Mouse (Mus musculus): ENCODE results near the gene Abraxas1. TPM values are rescaled to one million over a fixed set of nuclear protein-coding genes. Genes with fewer than 3 reads are reported as not detected.
A peak's percentile ranks its signal among the peaks of the same experiment; 100 is the strongest.

Gene Abraxas1
- polyA plus RNA-seq, 1 experiment from 2014 or later: 11.4 TPM

GRCm38 (mm10) chr5:100845848-100846598 is 25.3 kb upstream of the Abraxas1 start:
- TF ChIP-seq CTCF (IDR thresholded peaks at IDR 0.05): no peak
- no peak for TF ChIP-seq EP300 (IDR thresholded peaks at IDR 0.05)
- Histone ChIP-seq H3K4me3 (ENCODE audit: low read depth, low read length) (peak overlapping the region; percentile 63), H3K4me1 (ENCODE audit: insufficient read depth, low read depth, low read length) (no peaks in the 10 kb centered on the region), H3K27me3 (replicated peaks; ENCODE audit: insufficient read depth, low read length) (peaks cover 12% of the 10 kb centered on the region), H3K9me3 (ENCODE audit: low read length) (no peaks in the 10 kb centered on the region), H3K4me2 (replicated peaks; ENCODE audit: low read depth, low read length) (peak overlapping the region; percentile 96), H3K36me3 (ENCODE audit: insufficient read depth, low read length) (no peaks in the 10 kb centered on the region), H3K9ac (replicated peaks; ENCODE audit: low read depth) (peak overlapping the region; percentile 43), H3K27ac (ENCODE audit: low read length) (peak overlapping the region; percentile 11; the same call in 1 of the 2 replicates)
- peak; percentile 93 for ATAC-seq
- WGBS: under 1% methylated on average over 47 of the region's 52 CpGs
- peak; percentile 82 for DNase-seq (ENCODE audit: low spot score)

- WGBS: 1% methylated on average over 16 of the region's 16 CpGs
- ATAC-seq: peak; percentile 13; the same call in 1 of the 2 replicates
- DNase-seq (ENCODE audit: low spot score): peak; percentile 33
- H3K36me3 ChIP-seq (ENCODE audit: insufficient read depth, low read length): no peaks in the 10 kb centered on the region
- H3K4me2 ChIP-seq (replicated peaks; ENCODE audit: low read depth, low read length): peak within 1 kb of the TSS; percentile 96
- H3K4me3 ChIP-seq (ENCODE audit: low read depth, low read length): peak within 1 kb of the TSS; percentile 63
- H3K27me3 ChIP-seq (replicated peaks; ENCODE audit: insufficient read depth, low read length): peaks cover 12% of the 10 kb centered on the region
- TF ChIP-seq CTCF (IDR thresholded peaks at IDR 0.05) (no peak), EP300 (IDR thresholded peaks at IDR 0.05) (no peak)
- H3K9me3 ChIP-seq (ENCODE audit: low read length): no peaks in the 10 kb centered on the region
- H3K27ac ChIP-seq (ENCODE audit: low read length): peak within 1 kb of the TSS; percentile 11; the same call in 1 of the 2 replicates
- H3K9ac ChIP-seq (replicated peaks; ENCODE audit: low read depth): peak within 1 kb of the TSS; percentile 43
- no peaks in the 10 kb centered on the region for H3K4me1 ChIP-seq (ENCODE audit: insufficient read depth, low read depth, low read length)
Observed at GRCm38 (mm10) chr5:100845485-100845847, 24.7 kb upstream of the Abraxas1 start, which contains the start of gene Gpat3. Gene Gpat3 (plus strand): TSS chr5:100845713.

- peaks cover 12% of the 10 kb centered on the region for H3K27me3 ChIP-seq (replicated peaks; ENCODE audit: insufficient read depth, low read length)
- DNase-seq (ENCODE audit: low spot score) (no peak), ATAC-seq (no peak)
- H3K36me3 ChIP-seq (ENCODE audit: insufficient read depth, low read length): no peaks in the 10 kb centered on the region
- no peaks in the 10 kb centered on the region for H3K4me1 ChIP-seq (ENCODE audit: insufficient read depth, low read depth, low read length)
- 38% methylated on average over 3 of the region's 3 CpGs for WGBS
- no peak overlapping the region for H3K4me2 ChIP-seq (replicated peaks; ENCODE audit: low read depth, low read length)
- no peak overlapping the region for H3K9ac ChIP-seq (replicated peaks; ENCODE audit: low read depth)
- H3K4me3 ChIP-seq (ENCODE audit: low read depth, low read length): no peak overlapping the region
- H3K9me3 ChIP-seq (ENCODE audit: low read length): no peaks in the 10 kb centered on the region
- TF ChIP-seq CTCF (IDR thresholded peaks at IDR 0.05) (no peak), EP300 (IDR thresholded peaks at IDR 0.05) (no peak)
- H3K27ac ChIP-seq (ENCODE audit: low read length): no peak overlapping the region
Observed at GRCm38 (mm10) chr5:100844485-100844884, 23.7 kb upstream of the Abraxas1 start.

GRCm38 (mm10) chr5:100837907-100838306 is 17.1 kb upstream of the Abraxas1 start:
- ATAC-seq: no peak
- H3K27ac ChIP-seq (ENCODE audit: low read length): no peak overlapping the region

GRCm38 (mm10) chr5:100835862-100836538 is 15.2 kb upstream of the Abraxas1 start:
- 29% methylated on average over 9 of the region's 9 CpGs for WGBS
- H3K4me2 ChIP-seq (replicated peaks; ENCODE audit: low read depth, low read length): no peak overlapping the region

More at GRCm38 (mm10) chr5:100837907-100838306, 17.1 kb upstream of the Abraxas1 start:
- TF ChIP-seq EP300 (IDR thresholded peaks at IDR 0.05) (no peak), CTCF (IDR thresholded peaks at IDR 0.05) (no peak)
- no peak for DNase-seq (ENCODE audit: low spot score)
- H3K9me3 ChIP-seq (ENCODE audit: low read length): no peaks in the 10 kb centered on the region
- no peak overlapping the region for H3K4me2 ChIP-seq (replicated peaks; ENCODE audit: low read depth, low read length)
- 74% methylated on average over 7 of the region's 7 CpGs for WGBS
- no peak overlapping the region for H3K4me3 ChIP-seq (ENCODE audit: low read depth, low read length)
- H3K9ac ChIP-seq (replicated peaks; ENCODE audit: low read depth): no peak overlapping the region
- H3K27me3 ChIP-seq (replicated peaks; ENCODE audit: insufficient read depth, low read length): no peaks in the 10 kb centered on the region
- no peaks in the 10 kb centered on the region for H3K4me1 ChIP-seq (ENCODE audit: insufficient read depth, low read depth, low read length)
- no peaks in the 10 kb centered on the region for H3K36me3 ChIP-seq (ENCODE audit: insufficient read depth, low read length)

GRCm38 (mm10) chr5:100833841-100834240 is 13.1 kb upstream of the Abraxas1 start:
- no peak for DNase-seq (ENCODE audit: low spot score)
- Histone ChIP-seq H3K4me2 (replicated peaks; ENCODE audit: low read depth, low read length) (no peak overlapping the region), H3K9ac (replicated peaks; ENCODE audit: low read depth) (no peak overlapping the region), H3K36me3 (ENCODE audit: insufficient read depth, low read length) (no peaks in the 10 kb centered on the region), H3K4me3 (ENCODE audit: low read depth, low read length) (no peak overlapping the region), H3K4me1 (ENCODE audit: insufficient read depth, low read depth, low read length) (no peaks in the 10 kb centered on the region), H3K27ac (ENCODE audit: low read length) (no peak overlapping the region), H3K9me3 (ENCODE audit: low read length) (no peaks in the 10 kb centered on the region), H3K27me3 (replicated peaks; ENCODE audit: insufficient read depth, low read length) (no peaks in the 10 kb centered on the region)
- 76% methylated on average over 2 of the region's 2 CpGs for WGBS
- TF ChIP-seq EP300 (IDR thresholded peaks at IDR 0.05) (no peak), CTCF (IDR thresholded peaks at IDR 0.05) (no peak)
- no peak for ATAC-seq

More at GRCm38 (mm10) chr5:100835862-100836538, 15.2 kb upstream of the Abraxas1 start:
- no peaks in the 10 kb centered on the region for H3K9me3 ChIP-seq (ENCODE audit: low read length)
- no peaks in the 10 kb centered on the region for H3K27me3 ChIP-seq (replicated peaks; ENCODE audit: insufficient read depth, low read length)
- DNase-seq (ENCODE audit: low spot score): peak; percentile 34
- H3K36me3 ChIP-seq (ENCODE audit: insufficient read depth, low read length): no peaks in the 10 kb centered on the region
- no peaks in the 10 kb centered on the region for H3K4me1 ChIP-seq (ENCODE audit: insufficient read depth, low read depth, low read length)
- H3K27ac ChIP-seq (ENCODE audit: low read length): no peak overlapping the region
- no peak overlapping the region for H3K9ac ChIP-seq (replicated peaks; ENCODE audit: low read depth)
- ATAC-seq: no peak
- H3K4me3 ChIP-seq (ENCODE audit: low read depth, low read length): no peak overlapping the region
- no peak for TF ChIP-seq CTCF (IDR thresholded peaks at IDR 0.05)
- TF ChIP-seq EP300 (IDR thresholded peaks at IDR 0.05): no peak
